Mouse (Mus musculus): ENCODE measurements around the gene Gm8082. TPM values are rescaled to one million over a fixed set of nuclear protein-coding genes. Genes with fewer than 3 reads are reported as not detected.
"Not testable (repeated sequence)": the region's sequence is repeated elsewhere in the genome, so short reads cannot be mapped to it uniquely, and the experiment has no call there.

The Gm8082 gene
- not detected in 2 replicates for polyA plus RNA-seq (2015; fragmentation: Nextera tagmentation; extraction: Ambion mirVana)

GRCm38 (mm10) chr14:42993524-42993923 is at the start of gene Gm8082:
Gene Gm8082, minus strand, starts transcription at chr14:42993624.
- H3K4me2 ChIP-seq (replicated peaks; ENCODE audit: low read depth); H3K9ac ChIP-seq (ENCODE audit: low read length); DNase-seq (ENCODE audit: low spot score); H3K27ac ChIP-seq (replicated peaks); ATAC-seq (ENCODE audit: low FRiP score, low TSS enrichment); H3K36me3 ChIP-seq (ENCODE audit: control insufficient read depth, insufficient read depth, low read length); H3K4me3 ChIP-seq (ENCODE audit: low read depth, low read length); H3K27me3 ChIP-seq (ENCODE audit: control insufficient read depth, insufficient read depth, low read length); H3K4me1 ChIP-seq (replicated peaks; ENCODE audit: control insufficient read depth, insufficient read depth); H3K9me3 ChIP-seq (ENCODE audit: control insufficient read depth, low read length): not testable (repeated sequence)
- no CpG with 5 or more reads among the region's 1 CpGs for WGBS

DNA sequence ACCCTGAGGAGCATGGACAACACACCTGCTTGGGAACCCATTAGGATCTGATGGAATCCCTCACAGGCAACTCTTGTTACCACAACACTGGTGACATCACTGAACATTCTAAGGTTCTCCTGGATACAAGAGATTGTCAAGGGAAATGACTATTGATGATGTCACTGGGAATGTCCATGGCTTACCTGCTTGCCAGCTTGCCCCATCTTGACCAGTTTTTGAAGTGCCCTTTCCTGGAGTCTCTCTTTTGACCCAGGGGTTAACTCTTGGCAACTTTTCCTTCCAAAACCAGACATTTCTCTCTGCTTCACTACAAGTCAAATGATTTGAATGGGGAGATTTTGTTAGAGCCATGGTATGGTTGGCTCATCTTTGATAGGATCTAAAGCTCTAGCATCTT is 22.1 kb upstream of the Gm8082 start, which contains the start of gene Gm10376:
TSS of gene Gm10376 (minus strand) at position 101 of the 400 bp plus-strand sequence.
- ATAC-seq (ENCODE audit: low FRiP score, low TSS enrichment); H3K9me3 ChIP-seq (ENCODE audit: control insufficient read depth, low read length); DNase-seq (ENCODE audit: low spot score); H3K4me3 ChIP-seq (ENCODE audit: low read depth, low read length); H3K4me1 ChIP-seq (replicated peaks; ENCODE audit: control insufficient read depth, insufficient read depth); H3K4me2 ChIP-seq (replicated peaks; ENCODE audit: low read depth); H3K9ac ChIP-seq (ENCODE audit: low read length); H3K36me3 ChIP-seq (ENCODE audit: control insufficient read depth, insufficient read depth, low read length); H3K27ac ChIP-seq (replicated peaks); H3K27me3 ChIP-seq (ENCODE audit: control insufficient read depth, insufficient read depth, low read length): not testable (repeated sequence)

Other genes with a start within 250 kb of the Gm8082 start
- gene Gm3015, start 224.8 kb downstream of the Gm8082 start, polyA plus RNA-seq (2015; fragmentation: Nextera tagmentation; extraction: Ambion mirVana): not detected in 2 replicates
- not detected in 2 replicates for gene Gm10377, start 195.6 kb downstream of the Gm8082 start, polyA plus RNA-seq (2015; fragmentation: Nextera tagmentation; extraction: Ambion mirVana)
- gene Gm21977, start 140.1 kb downstream of the Gm8082 start, polyA plus RNA-seq (2015; fragmentation: Nextera tagmentation; extraction: Ambion mirVana): not detected in 2 replicates
- gene Gm10376, start 22.0 kb upstream of the Gm8082 start, polyA plus RNA-seq (2015; fragmentation: Nextera tagmentation; extraction: Ambion mirVana): not detected in 2 replicates
- not detected in 2 replicates for gene Gm8094, start 83.0 kb upstream of the Gm8082 start, polyA plus RNA-seq (2015; fragmentation: Nextera tagmentation; extraction: Ambion mirVana)
- not detected in 2 replicates for gene Gm8104, start 107.0 kb upstream of the Gm8082 start, polyA plus RNA-seq (2015; fragmentation: Nextera tagmentation; extraction: Ambion mirVana)
- gene Gm7233, start 186.2 kb upstream of the Gm8082 start, polyA plus RNA-seq (2015; fragmentation: Nextera tagmentation; extraction: Ambion mirVana): not detected in 2 replicates
- gene Gm8122, start 241.7 kb upstream of the Gm8082 start, polyA plus RNA-seq (2015; fragmentation: Nextera tagmentation; extraction: Ambion mirVana): not detected in 2 replicates